Mouse (Mus musculus) left cerebral cortex, adult 11 months (tissue): ENCODE measurements at regions not wholly inside any gene's neighbourhood (a gene's known extent, or its start where the extent isn't known, plus 50 kb on each side); places are given as distances from the start of the nearest gene placed in this dataset.

Experiments
- DNase-seq: peaks from one replicate; pipeline ENCODE4 v3.0.0; 2022; ENCODE audit warnings: low spot score

DNA sequence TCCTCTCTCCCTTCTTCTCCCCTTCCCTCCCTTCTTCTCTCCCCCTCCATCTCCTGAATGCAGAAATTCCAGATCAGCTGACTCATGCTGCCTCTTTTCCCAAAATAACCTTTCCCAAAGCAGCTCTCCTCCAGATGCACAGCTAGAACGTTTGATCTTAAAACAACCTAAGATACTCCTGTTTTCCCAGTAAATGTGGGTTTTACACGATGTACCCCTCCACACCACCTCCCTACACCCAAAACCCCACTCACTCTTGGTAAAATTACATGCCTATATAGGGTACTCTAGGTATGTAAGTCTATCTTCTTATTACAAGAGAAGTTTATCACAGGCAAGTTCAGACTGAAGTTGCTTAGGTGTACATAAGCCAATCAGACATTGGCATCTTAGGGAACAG lies 155.2 kb upstream of the Tox3 start:
- DNase-seq = no peak

GRCm38 (mm10) chr8:90502879-90503278 lies 154.7 kb upstream of the Tox3 start:
- peak; percentile 47 for DNase-seq

DNA sequence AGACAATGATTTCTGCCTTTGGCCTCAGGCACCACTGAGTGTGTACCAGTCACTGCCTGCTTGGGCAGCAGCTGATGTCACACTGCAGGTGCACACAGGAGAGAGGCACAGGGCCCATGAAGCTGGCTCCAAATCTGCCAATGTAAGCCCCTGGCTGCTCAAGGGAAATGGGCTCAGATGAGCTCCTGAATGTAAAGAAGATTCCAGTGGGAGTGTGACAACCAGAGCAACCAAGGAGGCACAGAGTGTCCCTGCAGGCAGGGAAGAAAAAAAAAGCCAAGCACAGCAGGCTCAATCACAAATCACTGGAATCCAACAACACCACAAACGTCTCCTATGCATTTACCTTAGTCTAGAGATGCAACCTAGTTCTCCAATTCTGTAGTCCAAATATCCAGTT lies 151.2 kb upstream of the Tox3 start:
- no peak for DNase-seq

- no peak for DNase-seq
Measured at GRCm38 (mm10) chr8:90496658-90497163, 148.6 kb upstream of the Tox3 start.

GRCm38 (mm10) chr8:90495943-90496371 lies 147.8 kb upstream of the Tox3 start:
- no peak for DNase-seq

GRCm38 (mm10) chr8:90492521-90493225 lies 144.5 kb upstream of the Tox3 start:
- DNase-seq = no peak

DNA sequence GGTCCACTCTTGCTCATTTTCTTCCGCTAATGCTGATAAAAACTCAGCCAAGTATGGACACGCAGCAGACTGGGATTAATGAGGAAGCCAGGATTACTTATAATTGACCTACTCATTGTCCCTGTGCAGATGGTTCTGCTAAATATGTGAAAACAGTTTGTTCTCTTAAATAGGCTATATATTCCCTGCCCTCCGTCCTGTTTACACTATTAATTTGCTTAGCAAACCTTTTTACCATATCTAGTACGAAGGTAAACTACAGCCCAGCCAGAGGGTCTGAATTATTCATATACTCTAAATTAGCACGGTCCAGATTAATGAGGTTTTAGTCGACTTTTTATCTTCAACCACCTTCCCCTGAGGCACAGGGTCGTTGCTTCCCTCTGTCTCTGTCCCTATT lies 143.5 kb upstream of the Tox3 start:
- DNase-seq = no peak

DNA sequence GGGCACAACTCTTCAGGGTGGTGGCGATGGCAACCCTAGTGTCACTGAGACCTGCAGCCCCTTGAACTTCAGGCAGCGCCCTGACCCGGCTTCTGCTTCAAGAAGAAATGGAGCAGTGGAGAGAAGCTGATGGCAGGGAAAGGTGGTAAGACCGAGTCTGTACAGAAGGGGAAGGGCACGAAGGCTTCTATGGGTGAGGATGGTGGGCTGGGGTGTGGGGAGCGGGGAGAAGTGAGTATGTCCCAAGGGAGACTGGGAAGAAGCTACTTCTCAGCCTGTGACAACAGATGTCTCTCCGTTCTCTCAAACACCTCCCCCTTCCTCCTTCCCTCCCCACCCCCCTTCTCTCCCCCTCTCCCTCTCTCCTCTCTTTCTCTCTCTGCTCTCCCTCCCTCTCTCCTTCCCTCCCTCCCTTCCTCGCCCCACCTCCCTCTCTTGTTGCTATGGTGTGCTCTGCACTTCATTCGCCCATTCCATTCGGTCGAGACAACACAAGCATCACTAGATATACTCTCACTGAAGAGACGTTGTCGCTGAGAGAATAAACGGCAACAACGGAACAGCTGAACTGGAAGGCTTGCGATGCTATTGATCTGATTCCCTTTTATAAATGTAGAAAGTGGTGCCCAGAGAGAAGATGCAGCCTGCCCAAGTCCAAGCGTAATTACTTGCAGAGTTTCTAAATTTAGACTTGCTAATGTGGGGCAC lies 142.7 kb upstream of the Tox3 start:
- DNase-seq = no peak

DNA sequence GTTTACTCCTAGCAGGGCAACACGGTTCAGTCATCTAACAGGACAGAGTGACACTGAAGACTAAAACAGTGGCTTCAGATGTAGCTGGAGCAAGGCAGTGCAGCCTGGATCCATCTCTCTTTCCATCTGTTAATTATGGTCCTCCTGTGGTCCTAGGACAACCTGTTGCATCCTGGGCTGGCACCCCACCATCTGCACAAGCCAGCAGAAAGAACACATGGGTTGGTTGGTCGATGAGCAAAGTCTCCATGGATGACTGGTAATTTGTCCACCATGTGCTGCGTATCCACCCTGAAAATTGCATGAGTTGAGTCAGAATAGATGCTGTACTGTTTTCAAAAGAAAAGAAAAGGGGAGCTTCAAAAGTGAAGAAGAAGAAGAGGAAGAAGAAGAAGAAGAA lies 138.4 kb upstream of the Tox3 start:
- no peak for DNase-seq

DNA sequence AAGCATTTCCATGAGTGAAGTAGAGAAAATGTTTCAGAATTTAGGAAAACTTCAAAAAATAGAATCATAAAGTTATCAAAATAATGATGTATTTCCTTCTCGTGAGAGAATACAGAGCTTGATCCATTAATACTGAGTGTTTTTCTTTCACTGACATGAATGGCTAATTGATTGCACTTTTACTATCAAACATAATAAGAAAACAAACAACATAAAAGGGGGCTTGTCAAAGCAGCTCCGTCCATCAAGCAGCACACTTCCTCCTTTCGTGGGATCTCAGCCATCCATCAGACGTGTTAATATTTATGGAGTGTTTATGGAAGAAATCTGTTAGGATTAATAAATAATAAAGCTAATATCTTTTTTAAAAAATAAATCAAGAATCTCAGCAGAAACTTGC lies 130.0 kb upstream of the Tox3 start:
- DNase-seq = no peak

DNA sequence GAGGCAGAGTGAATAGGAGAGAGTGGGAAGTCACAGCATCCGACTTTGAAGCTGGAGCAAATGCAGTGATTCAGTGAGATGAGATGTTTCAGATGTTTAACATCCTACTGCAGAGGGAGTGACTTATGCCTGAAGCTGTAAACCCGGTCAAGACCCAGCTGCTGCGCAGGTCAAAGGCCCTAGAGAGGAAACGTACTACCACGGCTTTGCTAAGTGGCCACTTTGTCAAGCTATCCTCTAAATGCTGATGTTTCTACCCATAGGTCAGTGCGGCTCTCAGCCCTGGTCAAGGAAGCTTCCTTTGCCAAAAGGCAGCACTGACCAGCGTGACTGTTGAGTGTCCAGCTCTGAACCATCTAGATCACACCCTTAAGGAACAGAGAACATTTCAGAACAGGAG lies 125.9 kb upstream of the Tox3 start:
- no peak for DNase-seq

GRCm38 (mm10) chr8:90470826-90471225 lies 122.7 kb upstream of the Tox3 start:
- no peak for DNase-seq

DNA sequence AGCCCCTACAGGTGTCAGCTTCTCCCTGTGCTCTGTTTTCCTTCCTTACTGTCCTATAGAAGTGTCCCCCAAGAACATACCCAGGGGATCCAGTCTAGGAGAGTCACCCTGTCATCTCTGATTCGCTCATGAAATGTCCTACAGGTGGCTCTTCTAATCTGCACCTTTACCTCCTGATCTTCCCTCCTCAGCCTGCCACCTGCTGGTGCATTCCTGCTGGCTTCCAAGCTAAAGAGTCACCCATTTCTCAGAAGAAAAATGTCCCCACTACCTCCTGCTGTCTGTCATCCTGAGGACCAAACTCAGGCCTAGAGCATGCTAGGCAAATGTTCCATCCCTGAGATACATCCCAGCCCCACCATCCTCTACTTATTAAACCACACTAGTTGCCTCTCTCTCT lies 115.6 kb upstream of the Tox3 start:
- DNase-seq = no peak

DNA sequence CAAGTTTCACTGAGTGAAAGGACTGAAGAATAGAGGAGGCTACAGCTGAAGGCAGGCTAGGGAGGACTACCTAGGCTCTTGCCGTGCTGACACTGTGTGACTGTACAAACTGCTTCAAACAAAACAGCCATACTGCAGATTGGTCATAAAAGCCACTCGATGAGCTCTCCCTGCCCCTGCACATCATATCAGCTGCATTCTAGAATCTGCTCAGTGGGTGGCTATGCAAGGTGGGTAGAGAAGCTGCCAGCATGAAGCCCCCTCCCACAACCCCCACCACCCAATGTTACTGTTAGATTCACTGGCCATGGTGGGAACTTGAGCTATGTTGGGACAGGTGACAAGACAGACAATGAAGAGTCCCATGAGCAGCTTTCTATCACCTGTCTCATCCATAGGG lies 107.2 kb upstream of the Tox3 start:
- DNase-seq = no peak

DNA sequence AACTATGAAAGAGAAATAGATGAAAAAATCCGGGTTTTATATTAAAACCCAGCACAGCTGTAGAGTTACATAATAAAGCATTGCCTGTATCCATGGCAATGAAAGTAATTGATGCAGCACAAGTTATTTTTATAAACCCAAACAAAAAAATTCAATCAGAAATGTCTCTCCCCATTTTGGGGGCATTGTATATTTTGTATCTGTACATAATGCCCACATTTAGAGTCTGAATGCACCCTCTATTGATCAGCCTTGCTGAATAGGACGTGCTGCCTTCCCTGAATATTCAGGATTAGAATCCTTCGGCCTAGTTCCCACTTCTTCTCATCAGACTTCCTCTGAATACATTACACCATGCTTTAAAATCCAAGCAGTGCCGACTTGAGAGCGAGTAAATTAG lies 106.0 kb upstream of the Tox3 start:
- DNase-seq = peak; percentile 24

DNA sequence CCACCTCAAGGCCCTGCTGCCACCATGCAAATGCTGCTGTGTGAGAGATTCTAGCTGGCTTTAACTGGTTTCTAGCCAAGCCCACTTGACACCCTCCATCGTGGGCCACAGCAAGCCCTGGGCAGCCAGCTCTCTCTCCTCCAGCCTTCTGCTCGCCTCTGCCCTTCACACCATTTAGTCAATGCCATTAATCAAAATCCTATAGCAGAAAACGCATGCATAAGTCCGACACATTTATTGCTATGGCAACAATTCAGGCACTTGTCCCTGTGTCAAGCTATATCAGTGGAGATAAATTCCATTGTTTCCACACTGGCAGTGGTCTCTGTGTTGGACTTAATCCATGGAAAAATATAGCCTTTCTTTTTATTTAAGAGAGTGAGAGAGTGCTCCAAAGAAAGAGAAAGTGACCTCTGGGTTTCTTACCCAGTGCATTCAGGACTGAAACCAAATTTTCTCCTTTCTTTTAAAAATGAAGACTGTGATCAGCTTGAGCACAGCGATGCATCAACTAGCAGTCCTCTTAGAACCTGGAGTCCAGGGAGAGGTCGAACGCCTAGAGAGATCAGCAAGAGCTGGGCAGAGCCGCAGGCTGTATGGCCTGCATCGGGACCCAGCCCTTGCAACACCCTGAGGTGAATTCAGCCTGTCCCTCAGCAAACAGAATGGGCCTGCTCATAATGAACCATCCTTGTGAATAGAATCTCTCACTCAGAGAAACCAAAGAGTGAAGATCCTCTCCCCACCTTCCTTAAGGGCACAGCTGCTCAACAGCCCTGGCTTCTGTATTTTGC lies 93.1 kb upstream of the Tox3 start:
- no peak for DNase-seq

DNA sequence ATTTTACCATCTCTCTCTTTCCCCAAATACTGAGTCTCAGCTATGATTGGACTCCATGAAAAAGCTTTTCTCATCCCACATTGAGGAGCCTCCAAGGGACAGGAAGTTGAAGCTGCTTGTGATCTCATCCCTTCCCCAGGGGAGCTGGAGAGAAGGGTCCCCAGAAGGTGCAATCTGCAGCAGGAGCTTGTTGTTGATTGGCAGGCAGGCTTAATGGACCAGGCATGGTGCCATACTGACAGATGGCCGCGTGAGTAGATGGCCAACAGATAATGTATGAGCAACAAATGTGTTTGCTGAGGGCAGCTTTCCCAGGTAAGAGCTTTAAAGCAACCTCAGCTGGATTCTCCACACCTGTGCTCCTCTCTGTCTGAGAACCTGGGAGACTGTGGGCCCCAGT lies 65.9 kb upstream of the Tox3 start:
- DNase-seq = no peak
